Mouse (Mus musculus) liver, embryonic 15.5 days (tissue): ENCODE measurements around the gene Dnttip2. TPM values are rescaled to one million over a fixed set of nuclear protein-coding genes. Genes with fewer than 3 reads are reported as not detected.

ENCODE experiments used
- ATAC-seq: fragments of 200-750 bp; cut with Nextera tagmentation; 2 replicates; pipeline ENCODE4 v1.8.0; 2017; ENCODE audit warnings: moderate number of reproducible peaks, mild to moderate bottlenecking, moderate library complexity; ENCODE audit not compliant: insufficient read depth
- H3K27ac ChIP-seq: fragments of 300-500 bp; sonication (generic); replicated peaks from 2 replicates; pipeline ENCODE4 v1.5.1; 2015; ENCODE audit warnings: mild to moderate bottlenecking, inconsistent platforms
- H3K27me3 ChIP-seq: fragments of 300-500 bp; sonication (generic); 2 replicates; pipeline ENCODE4 v1.6.1; 2015; ENCODE audit warnings: mild to moderate bottlenecking, inconsistent platforms
- H3K36me3 ChIP-seq: fragments of 300-500 bp; sonication (generic); replicated peaks from 2 replicates; pipeline ENCODE4 v1.6.1; 2015; ENCODE audit warnings: moderate library complexity, mild to moderate bottlenecking, inconsistent platforms
- H3K4me1 ChIP-seq: fragments of 300-500 bp; sonication (generic); replicated peaks from 2 replicates; pipeline ENCODE4 v1.6.1; 2015; ENCODE audit warnings: inconsistent platforms
- H3K4me2 ChIP-seq: fragments of 300-500 bp; sonication (generic); 2 replicates; pipeline ENCODE4 v1.6.1; 2015; ENCODE audit warnings: moderate library complexity, mild to moderate bottlenecking, inconsistent platforms
- H3K4me3 ChIP-seq: fragments of 300-500 bp; sonication (generic); replicated peaks from 2 replicates; pipeline ENCODE4 v1.5.1; 2015; ENCODE audit warnings: mild to moderate bottlenecking, inconsistent platforms
- H3K9ac ChIP-seq: fragments of 300-500 bp; sonication (generic); 2 replicates; pipeline ENCODE4 v1.6.1; 2015; ENCODE audit warnings: moderate library complexity, mild to moderate bottlenecking, inconsistent platforms
- H3K9me3 ChIP-seq: fragments of 300-500 bp; sonication (generic); replicated peaks from 2 replicates; pipeline ENCODE4 v1.6.1; 2016; ENCODE audit warnings: inconsistent platforms
- WGBS: fragments of 180-500 bp; shearing (Covaris S2); methylation state at CpG from one replicate; pipeline ENCODE4 v1.1.7; 2015; ENCODE audit warnings: mixed read lengths; ENCODE audit not compliant: insufficient replicate concordance; 5-methylcytosine and 5-hydroxymethylcytosine counted together
- polyA plus RNA-seq: library from polyadenylated mRNA; unstranded; fragments of >200 nt; fragmentation: Nextera tagmentation; extraction: Ambion mirVana; gene quantifications from 2 replicates; pipeline ENCODE4 v1.2.1, GENCODE M21; 2015

The Dnttip2 gene
- polyA plus RNA-seq, 1 experiment from 2014 or later: 29.8 TPM

- no peak for ATAC-seq
- Histone ChIP-seq H3K9ac (no peak overlapping the region), H3K4me2 (peak overlapping the region; percentile 99), H3K27me3 (peaks cover 51% of the 10 kb centered on the region), H3K36me3 (no peaks in the 10 kb centered on the region), H3K4me3 (peak overlapping the region; percentile 85), H3K27ac (no peak overlapping the region), H3K9me3 (no peaks in the 10 kb centered on the region), H3K4me1 (peaks cover 41% of the 10 kb centered on the region)
- WGBS: 40% methylated on average over 12 of the region's 12 CpGs
Measured at GRCm38 (mm10) chr3:122291828-122292227, 17.6 kb downstream of the Dnttip2 start.

- ATAC-seq: peak; percentile 82
- 8% methylated on average over 54 of the region's 54 CpGs for WGBS
- H3K27ac ChIP-seq: peak overlapping the region; percentile 74
- no peaks in the 10 kb centered on the region for H3K36me3 ChIP-seq
- peak overlapping the region; percentile 73 for H3K9ac ChIP-seq
- peak overlapping the region; percentile 99 for H3K4me2 ChIP-seq
- peaks cover 41% of the 10 kb centered on the region for H3K4me1 ChIP-seq
- H3K27me3 ChIP-seq: peaks cover 51% of the 10 kb centered on the region
- H3K4me3 ChIP-seq: peak overlapping the region; percentile 85
- no peaks in the 10 kb centered on the region for H3K9me3 ChIP-seq
Measured at GRCm38 (mm10) chr3:122292300-122293222, 18.4 kb downstream of the Dnttip2 start.

- no peaks in the 10 kb centered on the region for H3K9me3 ChIP-seq
Measured at GRCm38 (mm10) chr3:122293223-122293953, 19.2 kb downstream of the Dnttip2 start.

GRCm38 (mm10) chr3:122293954-122294850 is 20.0 kb downstream of the Dnttip2 start, which contains the start of gene Bcar3:
Bcar3 (plus strand) TSS chr3:122294136.
- WGBS: 11% methylated on average over 37 of the region's 37 CpGs
- Histone ChIP-seq H3K27me3 (peaks cover 51% of the 10 kb centered on the region), H3K9ac (peak within 1 kb of the TSS; percentile 73), H3K4me2 (peak within 1 kb of the TSS; percentile 99), H3K27ac (peak within 1 kb of the TSS; percentile 74), H3K36me3 (no peaks in the 10 kb centered on the region), H3K4me3 (peak within 1 kb of the TSS; percentile 85), H3K9me3 (no peaks in the 10 kb centered on the region), H3K4me1 (peaks cover 38% of the 10 kb centered on the region)
- peak; percentile 3; the same call in 1 of the 2 replicates for ATAC-seq

More at GRCm38 (mm10) chr3:122293223-122293953, 19.2 kb downstream of the Dnttip2 start:
- ATAC-seq: peak; percentile 91
- H3K9ac ChIP-seq: peak overlapping the region; percentile 73
- under 1% methylated on average over 103 of the region's 105 CpGs for WGBS
- H3K27me3 ChIP-seq: peaks cover 51% of the 10 kb centered on the region
- peak overlapping the region; percentile 85 for H3K4me3 ChIP-seq
- H3K27ac ChIP-seq: peak overlapping the region; percentile 74
- H3K36me3 ChIP-seq: no peaks in the 10 kb centered on the region
- peaks cover 41% of the 10 kb centered on the region for H3K4me1 ChIP-seq
- peak overlapping the region; percentile 99 for H3K4me2 ChIP-seq

GRCm38 (mm10) chr3:122295511-122295910 is 21.3 kb downstream of the Dnttip2 start:
- no peak overlapping the region for H3K27ac ChIP-seq
- no peak overlapping the region for H3K4me3 ChIP-seq
- no peak overlapping the region for H3K9ac ChIP-seq
- H3K4me1 ChIP-seq: peaks cover 35% of the 10 kb centered on the region
- H3K36me3 ChIP-seq: no peaks in the 10 kb centered on the region
- no peaks in the 10 kb centered on the region for H3K9me3 ChIP-seq
- WGBS: 5% methylated on average over 5 of the region's 5 CpGs
- ATAC-seq: no peak
- peaks cover 42% of the 10 kb centered on the region for H3K27me3 ChIP-seq
- H3K4me2 ChIP-seq: no peak overlapping the region

GRCm38 (mm10) chr3:122296979-122297378 is 22.8 kb downstream of the Dnttip2 start:
- WGBS: 67% methylated on average over 5 of the region's 5 CpGs
- H3K9me3 ChIP-seq: no peaks in the 10 kb centered on the region
- no peak for ATAC-seq
- peaks cover 29% of the 10 kb centered on the region for H3K27me3 ChIP-seq
- H3K36me3 ChIP-seq: no peaks in the 10 kb centered on the region
- H3K4me2 ChIP-seq: no peak overlapping the region
- no peak overlapping the region for H3K27ac ChIP-seq
- peaks cover 39% of the 10 kb centered on the region for H3K4me1 ChIP-seq
- H3K9ac ChIP-seq: no peak overlapping the region
- H3K4me3 ChIP-seq: no peak overlapping the region

- Histone ChIP-seq H3K4me2 (no peak overlapping the region), H3K36me3 (no peaks in the 10 kb centered on the region), H3K4me1 (0 out of 2 replicates have a peak, but pooled peaks cover 8% of the 10 kb centered on the region), H3K9me3 (no peaks in the 10 kb centered on the region), H3K9ac (no peak overlapping the region), H3K27ac (no peak overlapping the region), H3K4me3 (no peak overlapping the region), H3K27me3 (no peaks in the 10 kb centered on the region)
- ATAC-seq: peak; percentile 55; the same call in 1 of the 2 replicates
- WGBS: 47% methylated on average over 9 of the region's 9 CpGs
Measured at GRCm38 (mm10) chr3:122300983-122301919, 27.1 kb downstream of the Dnttip2 start.

GRCm38 (mm10) chr3:122304560-122304959 is 30.4 kb downstream of the Dnttip2 start:
- Histone ChIP-seq H3K4me2 (no peak overlapping the region), H3K27me3 (no peaks in the 10 kb centered on the region), H3K9ac (no peak overlapping the region), H3K27ac (no peak overlapping the region), H3K4me1 (0 out of 2 replicates have a peak, but pooled peaks cover 8% of the 10 kb centered on the region), H3K9me3 (no peaks in the 10 kb centered on the region), H3K4me3 (no peak overlapping the region), H3K36me3 (no peaks in the 10 kb centered on the region)
- no peak for ATAC-seq
- 54% methylated on average over 4 of the region's 4 CpGs for WGBS

- Histone ChIP-seq H3K4me2 (no peak overlapping the region), H3K9ac (no peak overlapping the region), H3K27ac (no peak overlapping the region), H3K27me3 (no peaks in the 10 kb centered on the region), H3K36me3 (no peaks in the 10 kb centered on the region), H3K4me3 (no peak overlapping the region), H3K9me3 (no peaks in the 10 kb centered on the region), H3K4me1 (no peaks in the 10 kb centered on the region)
- WGBS: 39% methylated on average over 4 of the region's 4 CpGs
- ATAC-seq: no peak
Measured at GRCm38 (mm10) chr3:122307894-122308671, 33.9 kb downstream of the Dnttip2 start.
